Mouse (Mus musculus) 3T3-L1 (cell line): ENCODE data around the gene Gnl2.

ENCODE experiments used
- DNase-seq: peaks from one replicate; pipeline ENCODE4 v3.0.0-alpha.2; 2015; ENCODE audit warnings: low read depth, low spot score

Gnl2 gene

DNA sequence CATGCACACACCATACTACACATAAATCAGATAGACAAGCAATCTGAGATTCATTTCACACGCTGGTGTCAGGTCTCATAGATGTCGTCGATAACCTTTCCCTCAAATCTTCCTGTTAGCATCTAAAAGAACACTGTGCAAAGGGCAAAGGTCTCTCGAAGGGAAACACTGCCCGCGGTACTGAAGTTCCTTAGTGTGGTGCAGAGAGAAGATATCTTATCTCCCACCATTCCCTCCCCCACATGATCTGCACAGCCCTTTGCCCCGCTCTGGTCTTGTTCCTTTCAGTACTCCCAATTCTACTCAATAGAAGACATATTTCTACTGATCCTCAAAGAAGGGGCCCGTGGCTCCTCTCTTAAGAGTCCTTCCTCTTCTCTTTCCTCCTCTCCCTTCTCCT is 13.4 kb upstream of the Gnl2 start:
- no peak for DNase-seq

DNA sequence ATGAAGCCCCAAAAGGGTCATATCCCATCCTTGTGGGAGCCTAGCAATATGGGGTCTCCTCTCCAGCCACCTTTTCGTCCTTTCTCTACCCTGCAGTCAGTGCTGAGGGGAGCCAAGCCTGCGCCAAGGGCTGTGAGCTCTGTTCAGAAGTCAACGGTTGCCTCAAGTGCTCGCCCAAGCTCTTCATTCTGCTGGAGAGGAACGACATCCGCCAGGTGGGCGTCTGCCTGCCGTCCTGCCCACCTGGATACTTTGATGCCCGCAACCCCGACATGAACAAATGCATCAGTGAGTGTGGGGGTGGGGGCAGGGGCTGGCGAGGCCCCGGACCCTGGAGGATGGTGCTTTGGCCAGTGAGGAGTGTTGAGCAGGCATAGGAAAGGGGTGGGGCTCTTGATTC is 11.5 kb upstream of the Gnl2 start:
- no peak for DNase-seq

DNA sequence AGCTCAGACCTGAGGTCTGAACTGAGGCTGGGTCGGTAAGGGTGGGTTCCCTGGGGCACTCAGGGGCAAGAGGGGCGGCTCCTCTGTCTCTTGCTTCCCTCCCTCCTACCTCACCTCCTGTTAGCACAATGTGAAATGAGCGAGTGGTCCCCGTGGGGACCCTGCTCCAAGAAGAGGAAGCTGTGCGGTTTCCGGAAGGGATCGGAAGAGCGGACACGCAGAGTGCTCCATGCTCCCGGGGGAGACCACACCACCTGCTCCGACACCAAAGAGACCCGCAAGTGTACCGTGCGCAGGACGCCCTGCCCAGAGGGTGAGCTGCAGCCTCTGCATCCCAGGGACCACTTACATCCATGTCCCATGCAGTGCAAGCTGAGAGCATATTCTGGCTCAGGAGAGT is 8.9 kb upstream of the Gnl2 start:
- DNase-seq, result no peak

DNA sequence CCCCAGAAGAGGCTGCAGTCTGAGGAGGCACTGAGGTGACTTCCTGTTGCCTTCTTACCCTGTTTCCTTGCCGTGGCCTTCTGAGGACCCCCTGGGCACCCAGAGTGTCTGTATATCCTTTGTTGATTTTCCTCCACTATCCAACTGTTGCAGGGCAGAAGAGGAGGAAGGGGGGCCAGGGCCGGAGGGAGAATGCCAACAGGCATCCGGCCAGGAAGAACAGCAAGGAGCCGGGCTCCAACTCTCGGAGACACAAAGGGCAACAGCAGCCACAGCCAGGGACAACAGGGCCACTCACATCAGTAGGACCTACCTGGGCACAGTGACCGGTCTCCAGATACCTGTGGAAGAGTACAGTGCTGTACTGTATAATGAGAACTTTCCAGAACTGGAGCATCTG is 8.2 kb upstream of the Gnl2 start:
- DNase-seq, result no peak

DNA sequence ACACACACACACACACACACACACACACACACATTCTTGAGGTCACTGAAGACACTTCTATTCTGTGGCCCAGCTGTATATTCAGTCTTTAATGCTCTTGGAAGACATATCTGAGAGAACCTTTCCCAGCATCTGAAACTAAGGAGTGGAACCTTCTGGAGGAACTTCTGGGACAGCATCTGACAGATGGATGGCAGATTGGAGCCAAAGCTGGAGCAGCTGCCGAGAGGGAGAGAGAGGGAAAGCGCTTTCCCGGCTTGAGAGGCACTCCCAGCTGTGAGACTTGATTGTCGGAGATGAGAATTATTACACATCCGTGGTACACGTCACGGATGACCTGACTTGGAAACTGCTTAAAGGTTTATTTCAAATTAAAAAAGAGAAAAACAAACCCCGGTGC is 7.7 kb upstream of the Gnl2 start:
- no peak for DNase-seq

DNA sequence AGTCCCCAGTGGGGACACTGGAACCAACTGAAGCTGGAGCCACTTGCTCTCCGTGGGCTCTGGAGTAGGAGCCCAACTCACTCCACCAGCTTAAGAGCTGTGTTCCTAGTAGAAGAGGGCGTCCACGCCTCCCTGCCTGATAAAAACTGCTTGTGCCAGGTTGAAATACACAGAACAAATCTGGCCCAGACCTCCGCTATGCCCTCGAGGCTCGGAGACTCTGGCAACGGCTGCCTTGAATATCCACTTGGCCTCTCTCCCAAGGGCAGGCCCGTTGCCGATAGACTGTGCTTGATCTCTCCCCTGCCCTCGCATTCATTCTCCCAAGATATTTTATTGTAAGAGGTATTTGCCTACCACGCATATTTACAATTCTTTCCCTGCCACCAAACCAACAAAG is 1.0 kb downstream of the Gnl2 start:
- no peak for DNase-seq

DNA sequence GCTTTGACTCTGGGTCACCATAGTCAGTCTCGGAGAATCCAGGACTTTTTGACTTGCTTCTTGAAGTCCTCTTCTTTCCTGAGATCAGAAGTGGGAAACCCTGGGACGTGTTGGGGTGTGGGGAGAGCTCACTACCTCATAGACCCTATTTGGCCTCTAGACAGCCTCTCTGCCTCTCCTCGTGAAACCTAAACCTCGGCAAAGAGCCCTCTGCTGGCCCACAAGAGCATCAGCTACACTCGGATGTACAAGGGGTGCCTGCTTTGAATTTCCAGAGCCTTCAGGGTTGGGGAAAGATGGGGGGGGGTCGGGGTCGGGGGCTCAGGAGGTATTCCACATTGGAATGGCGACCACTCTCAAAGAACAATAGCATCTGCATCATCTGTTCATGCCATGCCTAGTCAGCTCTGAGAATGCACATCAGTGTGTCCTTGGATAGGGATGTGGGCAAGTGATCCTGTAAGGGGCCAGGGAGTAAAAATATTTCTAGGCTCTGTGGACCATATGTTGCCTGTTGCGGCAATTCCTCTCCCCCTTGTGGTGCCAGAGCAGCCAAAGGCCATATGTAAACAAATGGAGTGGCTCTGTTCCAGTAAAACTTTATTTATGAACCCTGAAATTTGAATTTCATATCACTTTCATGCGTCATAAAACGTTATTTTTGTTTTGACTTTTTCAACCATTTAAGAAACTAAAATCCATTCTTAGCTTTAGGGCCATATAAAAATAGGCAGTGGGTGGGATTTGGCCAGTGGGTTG is 4.6 kb downstream of the Gnl2 start:
- peak; percentile 17 for DNase-seq

DNA sequence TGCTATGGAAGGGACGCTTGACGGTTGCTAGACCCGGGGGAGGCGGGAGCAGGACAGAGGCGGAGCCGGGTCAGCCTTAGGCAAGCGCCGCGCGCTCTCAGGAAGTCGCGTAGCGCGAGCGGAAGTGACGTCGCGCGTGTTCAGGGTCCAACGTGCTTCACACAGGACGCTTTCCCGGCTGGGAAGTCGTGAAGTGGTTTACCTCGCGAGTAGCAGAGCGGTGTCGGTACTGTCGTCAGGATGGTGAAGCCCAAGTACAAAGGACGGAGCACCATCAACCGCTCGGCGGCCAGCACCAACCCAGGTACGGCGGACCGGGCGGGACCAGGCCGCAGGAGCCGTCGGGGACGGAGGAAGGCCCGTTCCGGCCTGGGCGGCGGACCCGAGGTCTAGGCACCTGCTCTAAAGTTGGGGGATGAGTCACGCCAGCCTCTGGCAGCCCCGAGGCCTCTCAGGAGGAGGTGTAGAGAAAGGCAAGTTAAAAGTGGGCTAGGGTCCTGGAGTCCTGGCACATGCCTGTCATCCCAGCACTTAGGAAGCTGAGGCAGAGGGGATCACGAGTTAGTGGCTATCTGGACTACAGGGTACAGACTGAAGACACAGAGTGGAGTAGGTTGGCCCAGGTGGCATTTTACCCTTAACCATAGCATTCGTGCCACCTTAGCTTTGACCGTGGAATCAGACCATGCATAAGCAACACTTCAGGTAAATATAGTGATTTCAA is 13.7 kb downstream of the Gnl2 start:
- peak; percentile 95 for DNase-seq

DNA sequence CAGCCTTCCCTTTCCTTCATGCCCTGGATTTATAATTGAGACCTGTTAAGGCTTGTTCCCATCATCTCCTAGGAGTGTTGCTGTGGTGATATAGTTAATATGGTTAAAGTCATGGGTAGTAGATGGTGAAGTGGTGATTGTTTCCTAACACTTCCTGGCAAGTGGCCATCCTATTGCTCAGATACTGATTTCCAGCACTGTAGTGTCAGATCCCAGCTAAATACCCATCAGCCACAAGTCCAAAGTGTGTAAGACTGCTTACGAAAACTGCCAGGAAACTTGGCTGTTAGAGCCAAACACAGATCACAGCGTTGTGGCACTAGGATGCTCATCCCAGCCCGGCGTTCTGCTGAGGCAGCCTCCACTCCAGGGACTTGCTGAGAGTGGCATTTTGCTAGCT is 18.0 kb downstream of the Gnl2 start:
- DNase-seq, result no peak

DNA sequence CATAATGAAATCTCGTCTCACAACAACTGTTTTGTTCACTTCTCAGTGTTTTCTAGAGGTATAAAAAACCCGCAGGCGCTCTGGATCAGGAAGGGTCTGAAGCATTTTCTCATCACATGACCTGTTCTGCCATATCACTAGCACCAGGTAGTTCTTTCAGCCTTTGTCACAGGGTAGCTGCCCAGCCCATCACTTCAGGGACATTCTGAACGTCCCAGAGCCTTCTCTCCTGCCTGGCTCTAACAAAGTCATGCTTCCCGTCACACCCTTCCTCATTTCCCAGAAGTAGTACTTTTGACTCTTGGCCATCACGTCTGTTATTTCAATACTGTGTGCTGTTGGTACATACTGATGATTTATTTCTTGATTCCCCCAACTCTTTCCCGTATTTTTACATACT is 28.1 kb downstream of the Gnl2 start:
- DNase-seq, result no peak

DNA sequence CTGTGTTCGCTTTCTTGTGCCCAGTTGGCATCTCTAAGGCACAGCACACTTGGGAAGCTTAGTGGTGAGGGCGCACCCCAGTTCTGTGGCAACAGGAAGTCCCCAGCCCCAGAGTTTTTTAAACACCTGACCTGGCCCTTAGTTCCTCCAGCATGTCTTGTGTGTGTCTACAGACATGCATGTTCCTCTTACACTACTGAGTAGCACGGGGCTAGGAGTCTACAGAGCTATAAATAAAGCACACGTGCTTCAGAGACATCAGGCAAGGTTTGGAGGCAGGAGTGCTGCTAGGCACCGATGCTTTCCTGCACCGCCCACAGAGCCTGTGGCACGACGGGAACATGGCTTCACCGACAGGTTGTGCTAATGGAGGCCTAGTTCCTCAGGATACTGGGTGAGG is 39.0 kb downstream of the Gnl2 start:
- DNase-seq, result no peak

DNA sequence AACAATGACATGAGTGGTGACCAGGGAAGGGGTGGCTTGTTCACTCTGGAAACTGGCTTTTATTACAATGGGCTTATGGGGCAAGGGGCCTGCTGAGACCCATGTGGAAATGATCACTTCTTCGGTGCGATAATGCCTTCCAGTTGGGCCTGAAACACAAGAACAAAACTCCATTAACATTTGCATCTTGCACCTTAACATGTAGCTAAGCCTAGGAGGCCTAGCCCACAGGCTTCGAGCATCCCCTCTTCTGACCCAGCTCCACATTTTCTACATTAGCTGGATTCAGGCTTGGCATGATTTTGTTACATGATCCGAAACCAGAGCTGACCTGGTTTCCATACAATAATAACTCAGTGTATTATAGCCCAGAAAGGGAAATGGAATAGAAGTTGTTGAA is 40.1 kb downstream of the Gnl2 start:
- no peak for DNase-seq

DNA sequence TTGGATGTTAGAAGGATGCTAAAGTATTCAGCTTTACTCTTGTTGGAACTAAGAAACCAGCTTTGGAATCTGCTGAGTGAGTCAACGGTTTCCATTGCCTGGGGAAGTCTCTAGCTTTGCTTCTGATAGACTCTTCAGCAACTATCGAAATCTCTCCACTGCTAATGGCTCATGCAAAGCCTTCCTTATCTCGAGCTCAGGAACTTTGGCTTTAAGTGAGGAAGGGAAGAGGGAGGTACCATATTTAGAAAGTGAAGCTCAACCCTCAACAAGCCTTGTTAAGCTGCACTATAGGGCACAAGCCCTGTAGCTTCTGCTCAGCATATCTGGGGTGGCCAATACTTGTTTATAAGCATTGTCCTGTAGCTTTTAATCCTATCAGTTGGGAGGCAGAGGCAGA is 40.9 kb downstream of the Gnl2 start:
- DNase-seq, result no peak

DNA sequence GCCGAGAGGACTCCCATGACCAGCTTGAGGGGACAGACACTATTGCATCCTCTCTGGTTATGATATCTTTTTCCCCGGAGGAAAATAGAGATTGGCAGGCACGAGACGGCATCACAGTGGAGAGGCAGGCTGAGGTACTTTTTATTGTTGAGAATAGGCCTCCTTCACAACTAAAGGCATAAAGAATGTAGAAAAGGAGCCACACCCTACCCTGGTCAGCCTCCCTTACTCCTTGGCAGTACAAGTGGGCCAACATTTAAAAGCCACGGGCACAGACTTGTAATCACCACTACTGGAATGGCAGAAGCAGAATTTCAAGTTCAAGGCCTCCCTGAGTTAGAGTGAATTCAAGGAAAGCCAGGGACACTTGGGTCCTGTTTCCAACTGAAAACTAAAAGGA is 41.6 kb downstream of the Gnl2 start:
- DNase-seq, result no peak

DNA sequence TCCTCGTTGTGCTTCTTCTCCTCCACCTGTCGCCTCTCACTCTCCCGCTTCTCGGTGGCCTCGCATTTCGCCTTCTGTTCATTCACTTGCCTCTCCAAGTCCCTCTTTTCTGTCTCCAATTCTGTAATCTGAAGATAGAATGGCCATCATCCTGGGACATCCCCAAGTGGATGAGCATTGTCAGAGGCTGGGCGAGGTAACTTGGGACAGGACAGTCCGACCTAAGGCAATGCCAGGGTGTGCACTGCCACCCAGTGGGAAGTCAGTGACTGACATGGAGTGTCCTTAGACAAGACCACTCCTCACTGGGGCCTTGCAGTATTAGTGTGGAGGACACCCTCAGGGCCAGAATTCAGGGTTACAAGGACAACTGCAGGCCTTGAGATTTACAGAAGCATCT is 42.6 kb downstream of the Gnl2 start:
- DNase-seq, result peak; percentile 66

DNA sequence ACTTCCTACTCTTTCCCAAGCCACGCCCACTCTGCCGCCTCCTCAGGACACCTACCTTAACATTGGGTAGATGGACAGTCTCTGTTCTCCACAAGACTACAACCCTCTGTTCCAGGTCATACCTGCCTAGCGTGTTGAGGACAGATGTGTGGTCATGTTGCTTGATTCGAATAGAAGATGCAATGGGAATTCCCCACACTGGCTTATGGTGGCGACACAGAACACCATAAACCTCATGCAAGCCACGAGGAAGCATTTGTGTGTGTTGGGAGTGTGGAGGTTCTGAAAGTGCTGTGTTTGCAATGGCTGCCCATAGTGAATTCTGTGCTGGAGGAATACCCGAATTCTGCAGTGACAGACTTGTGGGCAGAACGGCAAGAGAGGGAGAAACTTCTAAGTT is 47.4 kb downstream of the Gnl2 start:
- no peak for DNase-seq

DNA sequence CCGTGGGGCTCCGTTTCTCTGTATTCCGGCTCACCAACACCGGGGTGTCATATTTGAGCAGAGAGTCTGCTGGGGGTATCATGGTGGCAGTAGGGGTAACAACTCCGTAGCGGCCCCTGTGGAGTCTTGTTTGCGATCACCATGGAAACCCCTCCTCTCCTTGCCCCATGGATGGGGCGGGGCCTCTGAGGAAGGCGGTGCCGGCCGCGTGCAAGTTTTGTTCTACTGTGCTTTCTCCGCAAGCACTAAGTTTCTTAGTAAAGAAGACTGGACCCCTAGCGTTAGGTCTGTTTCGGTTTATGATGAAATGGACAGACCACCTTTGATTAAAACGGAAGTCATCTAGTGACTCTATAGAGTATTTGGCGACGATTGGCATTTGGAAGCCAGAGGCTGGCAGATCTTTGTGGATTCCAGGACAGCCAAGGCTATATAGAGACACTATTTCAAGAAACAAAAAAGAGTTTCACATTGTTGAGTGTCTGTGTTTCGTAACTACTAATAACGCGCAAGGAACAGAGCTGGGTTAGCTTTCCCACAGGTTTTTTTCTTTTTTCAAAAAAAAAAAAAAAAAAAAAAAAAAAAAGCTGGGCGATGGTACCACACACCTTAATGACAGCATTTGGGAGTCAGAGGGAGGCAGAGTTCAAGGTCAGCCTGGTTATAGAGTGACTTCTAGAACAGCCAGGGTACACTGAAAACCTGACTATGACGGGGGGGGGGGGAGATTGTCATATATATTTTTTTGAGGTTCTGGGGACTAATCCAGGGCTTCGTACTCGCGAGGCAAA is 49.3 kb downstream of the Gnl2 start, which contains the start of gene Dnali1:
Dnali1 (minus strand) TSS at position 187 of the 791 bp plus-strand sequence.
- DNase-seq, result peak; percentile 32

DNA sequence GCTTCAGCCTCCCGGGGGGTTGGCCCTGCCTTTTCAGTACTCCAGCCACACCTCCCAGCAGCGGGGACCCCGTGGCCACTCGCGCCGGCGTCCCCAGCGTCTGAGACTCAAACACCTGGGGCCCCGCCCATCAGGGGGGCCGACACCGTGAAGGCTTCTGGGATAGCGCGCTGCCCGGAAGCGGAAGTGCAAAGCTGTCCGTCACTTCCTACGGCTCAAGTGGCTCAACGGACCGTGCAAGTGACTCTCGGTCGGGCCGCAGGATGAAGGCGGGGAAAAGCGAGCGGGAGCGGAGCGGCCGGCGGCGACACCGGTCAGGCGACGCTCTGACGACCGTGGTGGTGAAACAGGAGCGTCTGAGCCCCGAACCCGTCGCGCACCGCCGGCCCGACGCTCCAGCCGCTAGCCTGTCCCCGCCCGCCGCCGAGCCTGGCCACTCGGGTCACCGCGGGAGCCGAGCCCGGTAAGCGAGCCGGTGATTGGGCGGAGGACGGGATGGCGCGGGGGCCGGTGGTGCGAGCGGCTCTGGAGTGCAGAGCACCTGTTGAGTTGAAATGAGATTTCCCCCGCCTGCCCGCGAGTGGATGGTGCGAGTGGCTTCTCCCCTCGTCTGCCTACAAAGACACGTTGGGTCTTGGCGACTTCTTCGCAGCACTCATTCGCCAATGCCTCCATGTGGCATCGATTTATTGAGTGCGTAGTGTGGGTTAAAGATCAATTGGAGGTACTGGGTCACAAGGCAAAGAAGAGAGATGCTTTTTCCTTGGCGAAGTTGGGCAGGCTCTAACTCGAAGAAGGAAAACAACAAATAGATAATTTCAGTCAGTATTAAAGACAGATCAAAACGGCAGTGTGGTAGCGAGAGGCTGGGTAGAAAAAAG is 50.3 kb downstream of the Gnl2 start, which contains the start of gene Snip1:
Snip1 (plus strand) TSS at position 183 of the 881 bp plus-strand sequence.
- peak; percentile 93 for DNase-seq

DNA sequence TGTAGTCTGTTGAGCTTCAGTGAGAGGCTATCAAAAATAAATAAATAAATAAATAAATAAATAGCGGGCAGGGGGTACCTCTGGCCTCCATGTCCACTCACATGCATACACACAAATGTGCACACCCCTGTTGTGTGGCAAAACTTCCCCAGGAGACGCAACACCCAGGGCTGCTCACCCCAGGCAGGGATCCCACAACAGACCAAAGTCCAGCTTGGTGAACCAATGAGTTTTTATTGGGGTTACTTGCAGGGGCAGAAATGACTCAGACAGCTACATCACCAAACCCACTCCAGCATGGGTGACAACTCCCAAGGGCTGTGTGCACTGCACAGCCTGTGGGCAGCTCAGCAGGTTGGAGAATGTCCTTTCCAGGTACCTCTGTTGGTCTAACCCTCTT is 61.3 kb downstream of the Gnl2 start:
- DNase-seq, result no peak

DNA sequence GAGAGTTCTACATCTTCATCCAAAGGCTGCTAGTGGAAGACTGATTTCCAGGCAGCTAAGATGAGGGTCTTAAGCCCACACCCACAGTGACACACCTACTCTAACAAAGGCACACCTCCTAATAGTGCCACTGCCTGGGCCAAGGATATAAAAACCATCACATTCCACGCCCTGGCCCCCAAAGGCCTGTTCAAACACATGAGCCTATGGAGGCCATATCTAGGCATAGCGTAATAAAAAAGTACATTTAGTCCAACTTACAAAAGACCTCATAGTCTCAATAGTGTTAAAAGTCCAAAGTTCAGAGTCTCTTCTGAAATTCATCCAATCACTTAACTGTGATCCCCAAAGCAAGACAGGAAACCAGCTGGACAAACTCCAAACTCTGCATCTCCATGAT is 62.3 kb downstream of the Gnl2 start:
- no peak for DNase-seq
